In the genomic region with DNA sequence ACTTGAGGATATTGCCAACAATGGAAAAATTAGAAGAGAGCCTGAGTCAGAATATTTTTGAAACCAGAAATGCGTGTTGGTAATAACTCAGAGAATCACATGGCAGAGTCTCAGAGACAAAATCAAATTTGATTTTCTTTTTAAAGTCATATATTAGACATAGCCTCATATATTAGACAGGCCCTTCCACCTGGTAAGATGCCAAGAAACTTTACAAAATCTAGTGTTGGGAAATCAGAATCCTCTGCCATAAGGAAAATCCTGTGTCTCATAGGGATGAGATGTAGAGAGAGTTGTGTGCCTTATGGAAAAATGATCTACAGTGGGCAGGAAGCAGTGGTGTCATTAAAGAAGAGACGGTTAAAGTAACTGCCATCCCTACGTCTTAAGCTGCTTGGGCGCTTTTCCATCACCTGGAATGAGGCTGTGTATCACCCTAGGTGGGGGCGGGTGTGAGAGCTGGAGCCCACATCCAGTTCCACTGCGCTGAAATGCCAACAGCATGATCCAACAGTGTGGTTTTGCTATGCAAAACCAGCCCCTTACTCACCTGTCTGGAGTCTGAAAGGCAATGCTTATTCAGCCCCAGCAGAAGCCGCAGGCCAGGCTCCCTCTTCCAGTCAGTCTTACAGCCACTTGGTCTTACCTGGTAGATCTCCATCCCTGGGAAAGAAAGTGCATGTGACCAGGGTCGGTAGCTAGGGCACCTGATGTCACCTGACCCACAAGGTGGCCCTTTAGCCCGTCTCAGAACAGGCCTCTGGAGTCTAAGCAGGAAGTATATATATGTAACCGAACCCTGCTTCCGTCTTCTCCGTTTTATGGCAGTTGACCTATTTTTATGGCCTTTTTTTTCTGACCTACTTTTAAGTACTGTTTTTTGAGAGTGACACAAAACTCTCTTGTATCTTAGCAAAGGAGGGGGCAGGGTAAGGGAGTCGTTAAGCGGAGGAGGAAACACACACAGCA, we compare ENCODE assay signal across 11 mouse cellular contexts. TPM values are rescaled to one million over a fixed set of nuclear protein-coding genes. Genes with fewer than 3 reads are reported as not detected.
A peak's percentile ranks its signal among the peaks of the same experiment; 100 is the strongest.
DNase-seq lines count a peak whose midpoint lies in the region; ATAC-seq and TF ChIP-seq lines count a peak whose summit lies in the region.
"Had no signal": no experiment of that assay in that cellular context is flagged by ENCODE, and none has a peak within 500 bp of the region (broad histone marks: within the 10 kb centered on the region; RNA-seq: fewer than 3 reads in every experiment).

Gene Adam12, minus strand, starts transcription at position 769 of the 969 bp plus-strand sequence.

- WGBS in heart, embryonic 11.5 days (ENCODE audit: insufficient replicate concordance): 70% methylated on average over 14 of the region's 14 CpGs
- WGBS in lung, postnatal 0 days: 68% methylated on average over 14 of the region's 14 CpGs
- WGBS in lung, adult 2 months: 73% methylated on average over 14 of the region's 14 CpGs

- no peak for TF ChIP-seq POLR2A in lung, adult 2 months (IDR thresholded peaks at IDR 0.05; ENCODE audit: borderline replicate concordance, extremely low read depth, low read depth, low read length)

- H3K36me3 ChIP-seq in heart, embryonic 11.5 days (ENCODE audit: control insufficient read depth, insufficient read depth, low read length): no peaks in the 10 kb centered on the region
- H3K36me3 ChIP-seq in lung, postnatal 0 days (ENCODE audit: insufficient read depth, low read length): no peaks in the 10 kb centered on the region
- H3K36me3 ChIP-seq: hindbrain, embryonic 15.5 days; liver, embryonic 13.5 days; midbrain, embryonic 10.5 days had no signal

- peaks cover 7% of the 10 kb centered on the region; the same call in 1 of the 2 replicates for H3K4me1 ChIP-seq in heart, embryonic 11.5 days (ENCODE audit: control insufficient read depth, insufficient read depth, low read length)
- H3K4me1 ChIP-seq in lung, postnatal 0 days (ENCODE audit: insufficient read depth, low read depth, low read length): peaks cover 14% of the 10 kb centered on the region; the same call in 1 of the 2 replicates
- H3K4me1 ChIP-seq in lung, adult 2 months (ENCODE audit: control insufficient read depth, insufficient read depth, low read length): peaks cover 5% of the 10 kb centered on the region; the same call in 1 of the 2 replicates
- H3K4me1 ChIP-seq: liver, embryonic 13.5 days had no signal

- TF ChIP-seq CTCF in lung, postnatal 0 days (IDR thresholded peaks at IDR 0.05): no peak
- TF ChIP-seq CTCF in lung, adult 2 months (IDR thresholded peaks at IDR 0.05; ENCODE audit: insufficient read depth, low read length): no peak

- no peaks in the 10 kb centered on the region for H3K9me3 ChIP-seq in heart, embryonic 11.5 days (replicated peaks; ENCODE audit: control insufficient read depth, low read length)
- no peaks in the 10 kb centered on the region for H3K9me3 ChIP-seq in lung, postnatal 0 days (ENCODE audit: low read length)
- H3K9me3 ChIP-seq: hindbrain, embryonic 15.5 days; liver, embryonic 13.5 days; midbrain, embryonic 10.5 days had no signal

- H3K4me2 ChIP-seq in heart, embryonic 11.5 days: no peak within 1 kb of the TSS
- no peak within 1 kb of the TSS for H3K4me2 ChIP-seq in lung, postnatal 0 days (replicated peaks; ENCODE audit: low read depth, low read length)
- H3K4me2 ChIP-seq: hindbrain, embryonic 15.5 days; liver, embryonic 13.5 days had no signal

- H3K27me3 ChIP-seq in heart, embryonic 11.5 days (ENCODE audit: control insufficient read depth, insufficient read depth, low read length): no peaks in the 10 kb centered on the region
- H3K27me3 ChIP-seq in lung, postnatal 0 days (replicated peaks; ENCODE audit: insufficient read depth, low read length): no peaks in the 10 kb centered on the region

- no peak for TF ChIP-seq EP300 in lung, postnatal 0 days (IDR thresholded peaks at IDR 0.05)

- H3K4me3 ChIP-seq in heart, embryonic 11.5 days (ENCODE audit: low read depth, low read length): no peak within 1 kb of the TSS
- no peak within 1 kb of the TSS for H3K4me3 ChIP-seq in lung, postnatal 0 days (ENCODE audit: low read depth, low read length)
- no peak within 1 kb of the TSS for H3K4me3 ChIP-seq in lung, adult 2 months (replicated peaks; ENCODE audit: extremely low read depth, low read depth, low read length)
- H3K4me3 ChIP-seq: hindbrain, embryonic 15.5 days; liver, embryonic 13.5 days; midbrain, embryonic 10.5 days had no signal

- ATAC-seq in heart, embryonic 11.5 days (replicated peaks; ENCODE audit: insufficient number of reproducible peaks, low FRiP score, low TSS enrichment): no peak
- no peak for ATAC-seq in lung, postnatal 0 days

- no peak within 1 kb of the TSS for H3K27ac ChIP-seq in heart, embryonic 11.5 days (ENCODE audit: low read depth, low read length)
- H3K27ac ChIP-seq in lung, postnatal 0 days (ENCODE audit: low read length): no peak within 1 kb of the TSS
- H3K27ac ChIP-seq: hindbrain, embryonic 15.5 days; liver, embryonic 13.5 days; midbrain, embryonic 10.5 days had no signal

- DNase-seq in heart, adult 11 months: peak; percentile 65
- DNase-seq in lung, postnatal 0 days (ENCODE audit: low spot score): peak; percentile 39
- DNase-seq in lung, adult 2 months: no peak
- DNase-seq in fibroblast of lung, adult 2 months (ENCODE audit: low read depth): peak; percentile 36
- DNase-seq in thymus, postnatal 36 days: peak; percentile 26 to 39
- no peak for DNase-seq in spleen, adult 18-20 months
- DNase-seq: kidney, postnatal 14 days; liver, embryonic 13.5 days had no signal

- H3K9ac ChIP-seq in heart, embryonic 11.5 days (ENCODE audit: low read depth, low read length): no peak within 1 kb of the TSS
- H3K9ac ChIP-seq in lung, postnatal 0 days (replicated peaks; ENCODE audit: low read depth): no peak within 1 kb of the TSS
- H3K9ac ChIP-seq: hindbrain, embryonic 15.5 days; liver, embryonic 13.5 days had no signal

RNA-seq across cellular contexts. Expression of gene Adam12, which starts in this region (rescaled TPM):
- 5.6 and 8.8 TPM in 2 replicates for polyA plus RNA-seq in heart, embryonic 11.5 days (2014; fragmentation: Nextera tagmentation; extraction: Ambion mirVana)
- 2.5 and 2.6 TPM in 2 replicates for polyA plus RNA-seq in lung, postnatal 0 days (2015; fragmentation: Nextera tagmentation; extraction: Ambion mirVana)
- 1.1 and 1.2 TPM in 2 replicates for polyA plus RNA-seq in lung, adult 2 months (2012; rRNA removed)

Comparison
In these comparisons a context has a peak if more than half of its experiments do, and no peak if none do; other contexts are left out.
1. DNase-seq: peak in heart, adult 11 months (single experiment), lung, postnatal 0 days (single experiment), fibroblast of lung, adult 2 months (single experiment) and thymus, postnatal 36 days (2 of 2); none in lung, adult 2 months (single experiment) and spleen, adult 18-20 months (0 of 2).